Mouse (Mus musculus) MEL (cell line): ENCODE data around the gene Alg9.

Source experiments
- CTCF ChIP-seq, 3 experiments: IDR thresholded peaks in 2 of 3; conservative IDR thresholded peaks in 1 of 3; 2 replicates each; pipeline ENCODE4 v1.5.1; 2011 to 2012; ENCODE audit warnings: low read length in 3 of 3, low read depth in 2 of 3, mild to moderate bottlenecking in 2 of 3, improper control_type of control experiment in 1 of 3, inconsistent platforms in 1 of 3, mixed read lengths in 1 of 3, moderate library complexity in 1 of 3; ENCODE audit not compliant: control insufficient read depth in 1 of 3, insufficient read depth in 1 of 3, poor library complexity in 1 of 3, severe bottlenecking in 1 of 3
- UBTF ChIP-seq: IDR thresholded peaks from 2 replicates; pipeline ENCODE4 v1.6.1; 2012; ENCODE audit warnings: low read depth, mild to moderate bottlenecking, inconsistent platforms, low read length, improper control_type of control experiment, moderate library complexity, borderline replicate concordance; ENCODE audit not compliant: insufficient read depth

DNA sequence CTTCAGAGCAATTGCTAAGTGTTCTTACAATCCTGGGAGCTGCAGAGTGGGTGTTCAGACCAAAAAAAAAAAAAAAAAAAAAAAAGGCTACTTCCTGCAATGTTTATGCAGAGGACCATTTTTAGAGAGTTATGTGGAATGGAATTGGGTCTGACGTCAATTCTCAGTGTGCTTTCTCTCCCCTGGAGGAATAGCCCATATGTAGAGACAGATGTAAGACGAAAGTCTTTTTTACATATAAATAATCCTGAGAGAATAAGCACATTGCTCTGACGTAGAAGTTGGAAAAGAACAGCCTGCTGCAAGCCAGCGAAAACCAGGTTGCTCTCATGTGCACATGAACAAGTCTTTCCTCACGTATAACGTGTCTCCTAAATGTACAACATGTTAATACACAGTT, 44.9 kb downstream of the Alg9 start:
- TF ChIP-seq CTCF (IDR thresholded peaks at IDR 0.05 in 2 of 3, conservative IDR thresholded peaks at IDR 0.05 in 1 of 3; ENCODE audit: control insufficient read depth in 1 of 3, insufficient read depth in 1 of 3, low read depth in 2 of 3, low read length in 3 of 3, poor library complexity in 1 of 3, severe bottlenecking in 1 of 3) (no peak), UBTF (no peak)
